Mouse (Mus musculus) liver, embryonic 16.5 days (tissue): ENCODE results near the gene Clrn3. TPM values are rescaled to one million over a fixed set of nuclear protein-coding genes. Genes with fewer than 3 reads are reported as not detected.

Source experiments
- ATAC-seq: fragments of 200-750 bp; cut with Nextera tagmentation; 2 replicates; pipeline ENCODE4 v1.8.0; 2017; ENCODE audit warnings: low read depth, mild to moderate bottlenecking, moderate number of reproducible peaks, moderate library complexity
- H3K27ac ChIP-seq: fragments of 300-500 bp; sonication (generic); 2 replicates; pipeline ENCODE4 v1.5.1; 2014; ENCODE audit warnings: mild to moderate bottlenecking, low read length
- H3K27me3 ChIP-seq: fragments of 300-500 bp; sonication (generic); 2 replicates; pipeline ENCODE4 v1.6.1; 2014; ENCODE audit warnings: low read depth, low read length, mixed read lengths; ENCODE audit not compliant: control insufficient read depth, insufficient read depth
- H3K36me3 ChIP-seq: fragments of 300-500 bp; sonication (generic); 2 replicates; pipeline ENCODE4 v1.6.1; 2014; ENCODE audit warnings: mild to moderate bottlenecking; ENCODE audit not compliant: control insufficient read depth, insufficient read depth
- H3K4me1 ChIP-seq: fragments of 300-500 bp; sonication (generic); 2 replicates; pipeline ENCODE4 v1.6.1; 2014; ENCODE audit warnings: low read depth, low read length, mixed read lengths; ENCODE audit not compliant: control insufficient read depth
- H3K4me2 ChIP-seq: fragments of 300-500 bp; sonication (generic); 2 replicates; pipeline ENCODE4 v1.6.1; 2014; ENCODE audit warnings: low read depth, low read length, mixed read lengths
- H3K4me3 ChIP-seq: fragments of 300-500 bp; sonication (generic); 2 replicates; pipeline ENCODE4 v1.5.1; 2014; ENCODE audit warnings: low read depth, mild to moderate bottlenecking, low read length
- H3K9ac ChIP-seq: fragments of 300-500 bp; sonication (generic); 2 replicates; pipeline ENCODE4 v1.6.1; 2014; ENCODE audit warnings: low read depth, low read length
- H3K9me3 ChIP-seq: fragments of 300-500 bp; sonication (generic); replicated peaks from 2 replicates; pipeline ENCODE4 v1.6.1; 2016; ENCODE audit warnings: low read length; ENCODE audit not compliant: control insufficient read depth
- WGBS: fragments of 180-500 bp; shearing (Covaris S2); extraction: QIAGEN DNeasy Blood & Tissue Kit; methylation state at CpG from one replicate; pipeline ENCODE4 v1.1.7; 2014; ENCODE audit not compliant: insufficient replicate concordance; 5-methylcytosine and 5-hydroxymethylcytosine counted together
- polyA plus RNA-seq: library from polyadenylated mRNA; unstranded; fragments of >200 nt; fragmentation: Nextera tagmentation; extraction: Ambion mirVana; gene quantifications from 2 replicates; pipeline ENCODE4 v1.2.1, GENCODE M21; 2015

Clrn3 gene
- polyA plus RNA-seq, 1 experiment from 2014 or later, result 0.13 TPM

DNA sequence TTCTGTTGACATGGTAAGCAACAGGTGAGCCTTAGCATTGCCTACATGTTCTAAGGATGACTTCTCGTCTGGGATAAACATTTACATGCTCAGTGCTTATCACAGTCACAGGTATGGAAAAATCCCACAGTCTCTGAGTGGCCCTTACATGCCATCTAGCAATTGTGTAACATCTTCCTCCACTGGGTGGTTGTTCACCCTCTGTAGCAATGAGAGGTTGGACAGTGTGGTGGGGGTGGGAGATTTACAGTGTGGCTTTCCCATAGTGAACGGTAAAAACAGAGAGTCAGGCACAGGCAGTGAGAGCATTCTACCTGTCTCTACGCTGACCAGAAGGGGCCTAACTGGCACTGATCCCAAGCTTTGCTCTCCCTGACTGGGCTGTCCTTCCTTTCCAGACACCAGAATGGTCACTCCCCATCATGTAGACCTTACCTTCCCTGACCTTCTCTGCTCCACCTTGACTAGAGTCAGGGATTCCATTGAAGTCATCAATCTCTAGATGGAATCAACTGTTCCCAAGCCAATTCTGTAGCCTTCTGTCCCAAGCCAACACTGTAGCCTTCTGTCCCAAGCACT is 1.8 kb downstream of the Clrn3 start:
- H3K4me1 ChIP-seq, result peaks cover 5% of the 10 kb centered on the region
- H3K27ac ChIP-seq, result no peak overlapping the region
- no peak overlapping the region for H3K9ac ChIP-seq
- H3K36me3 ChIP-seq, result no peaks in the 10 kb centered on the region
- ATAC-seq, result no peak
- no peaks in the 10 kb centered on the region for H3K27me3 ChIP-seq
- no peak overlapping the region for H3K4me3 ChIP-seq
- H3K9me3 ChIP-seq, result no peaks in the 10 kb centered on the region
- no peak overlapping the region for H3K4me2 ChIP-seq
- WGBS, result 46% methylated on average over 3 of the region's 3 CpGs

DNA sequence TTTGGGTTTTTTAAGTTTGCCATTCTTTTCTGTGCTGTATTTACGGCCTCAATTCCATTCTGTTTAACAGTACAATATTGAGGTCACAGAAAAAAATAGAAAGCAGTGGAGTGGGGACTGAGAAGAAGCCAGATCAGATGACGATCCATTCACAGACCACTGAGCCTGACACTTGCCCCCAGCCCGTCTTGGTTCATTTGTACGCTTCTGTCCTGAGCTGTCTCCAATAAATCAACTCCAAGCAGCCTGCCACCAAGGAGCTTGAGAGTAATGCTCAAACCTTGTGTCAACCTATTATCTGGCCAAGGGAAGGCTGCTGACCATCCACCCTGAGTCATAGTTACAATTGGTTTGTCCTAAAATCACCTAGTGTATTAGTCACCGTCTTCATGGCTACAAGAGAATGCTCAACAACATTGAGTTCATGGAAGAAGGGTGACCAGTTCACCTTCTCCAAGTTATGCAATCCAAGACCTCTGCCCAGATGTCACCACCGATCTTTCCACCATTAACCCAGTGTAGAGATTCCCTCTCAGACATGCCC is 4.0 kb downstream of the Clrn3 start:
- H3K36me3 ChIP-seq, result no peaks in the 10 kb centered on the region
- H3K9me3 ChIP-seq, result no peaks in the 10 kb centered on the region
- H3K27me3 ChIP-seq, result no peaks in the 10 kb centered on the region
- 70% methylated on average over 6 of the region's 6 CpGs for WGBS
- H3K27ac ChIP-seq, result no peak overlapping the region
- peaks cover 5% of the 10 kb centered on the region for H3K4me1 ChIP-seq
- H3K4me2 ChIP-seq, result no peak overlapping the region
- H3K9ac ChIP-seq, result no peak overlapping the region
- no peak for ATAC-seq
- no peak overlapping the region for H3K4me3 ChIP-seq

DNA sequence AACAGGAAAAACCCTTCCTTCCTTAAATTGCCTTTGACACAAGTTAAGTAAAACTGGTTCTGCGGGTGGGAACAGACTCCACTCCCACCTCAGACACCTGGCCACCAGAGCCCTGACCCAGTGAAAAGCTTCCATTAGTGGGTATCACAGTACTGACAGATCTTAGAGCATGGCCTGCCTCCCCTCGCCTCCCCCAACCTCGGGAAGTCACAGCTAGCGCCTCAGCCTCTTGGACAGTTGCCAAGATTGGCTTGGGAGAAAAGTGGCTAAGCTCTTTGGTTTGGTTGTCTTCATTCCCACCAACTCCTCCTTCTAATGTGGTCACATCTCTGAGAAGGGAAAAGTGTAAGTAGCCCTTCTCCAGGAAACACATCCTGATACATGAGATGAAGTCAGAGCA is 4.5 kb downstream of the Clrn3 start:
- ATAC-seq, result no peak
- no peak overlapping the region for H3K4me3 ChIP-seq
- H3K27ac ChIP-seq, result no peak overlapping the region
- H3K27me3 ChIP-seq, result no peaks in the 10 kb centered on the region
- peaks cover 5% of the 10 kb centered on the region for H3K4me1 ChIP-seq
- 23% methylated on average over 4 of the region's 4 CpGs for WGBS
- no peak overlapping the region for H3K9ac ChIP-seq
- no peak overlapping the region for H3K4me2 ChIP-seq
- no peaks in the 10 kb centered on the region for H3K36me3 ChIP-seq
- no peaks in the 10 kb centered on the region for H3K9me3 ChIP-seq

DNA sequence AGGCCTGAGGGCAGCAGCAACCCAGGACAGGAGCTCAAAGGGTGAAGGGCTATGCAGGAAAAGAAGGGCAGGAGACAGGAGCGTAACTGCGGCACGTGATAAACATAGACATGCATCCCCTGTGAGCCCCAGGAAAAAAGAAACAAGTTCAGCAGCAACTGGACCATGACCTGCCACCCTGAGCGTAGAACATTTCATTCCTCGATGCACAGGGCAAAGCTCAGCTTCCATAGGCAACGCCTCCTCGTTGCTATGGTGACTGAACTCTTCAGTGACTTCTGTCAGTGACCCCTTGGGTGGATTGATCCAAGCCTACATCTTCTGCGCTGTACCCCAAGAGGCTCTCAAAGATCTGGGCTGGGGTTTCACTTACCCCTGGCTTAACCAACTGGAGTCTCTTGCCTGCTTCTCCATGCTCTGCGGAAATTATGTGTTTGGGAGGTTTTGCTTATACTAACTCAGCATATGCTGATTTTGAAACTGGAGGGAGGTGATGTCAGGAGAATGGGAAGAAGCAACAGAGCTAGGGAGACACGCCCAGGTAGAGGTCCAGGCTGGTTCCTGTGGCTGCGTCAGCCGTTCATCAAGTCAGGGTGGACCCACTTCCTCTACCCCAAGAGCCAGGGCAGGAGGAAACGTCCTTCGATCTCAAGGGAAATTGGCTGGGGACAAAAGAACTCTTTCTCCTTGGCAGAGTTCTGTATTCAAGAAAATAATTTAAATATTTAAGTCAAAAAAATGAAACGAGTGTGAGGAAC is 6.5 kb downstream of the Clrn3 start:
- ATAC-seq, result peak; percentile 82
- no peaks in the 10 kb centered on the region for H3K36me3 ChIP-seq
- H3K4me3 ChIP-seq, result no peak overlapping the region
- H3K27ac ChIP-seq, result no peak overlapping the region
- 44% methylated on average over 15 of the region's 15 CpGs for WGBS
- H3K9me3 ChIP-seq, result no peaks in the 10 kb centered on the region
- peaks cover 5% of the 10 kb centered on the region for H3K4me1 ChIP-seq
- H3K27me3 ChIP-seq, result no peaks in the 10 kb centered on the region
- no peak overlapping the region for H3K9ac ChIP-seq
- H3K4me2 ChIP-seq, result no peak overlapping the region; the same call in 1 of the 2 replicates

DNA sequence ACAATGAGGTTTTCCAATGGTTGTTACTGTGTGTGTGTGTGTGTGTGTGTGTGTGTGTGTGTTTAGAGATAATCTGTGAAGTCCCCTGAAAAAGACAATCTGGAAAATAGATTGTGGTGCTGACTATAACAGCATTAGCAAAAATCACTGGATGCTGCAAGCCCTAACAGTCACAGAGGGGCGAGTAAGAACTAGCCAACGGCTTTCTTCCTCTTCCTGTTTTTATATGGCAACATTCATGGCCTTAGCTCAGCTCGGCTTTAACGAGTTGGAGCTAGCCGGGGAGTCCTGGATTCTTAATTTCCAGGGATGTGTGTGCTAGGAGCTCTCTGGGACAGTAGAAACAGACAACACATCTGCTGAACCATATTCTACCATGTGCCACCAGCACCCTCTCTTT is 8.2 kb downstream of the Clrn3 start:
- no peaks in the 10 kb centered on the region for H3K27me3 ChIP-seq
- H3K4me3 ChIP-seq, result no peak overlapping the region
- H3K9ac ChIP-seq, result no peak overlapping the region
- peaks cover 5% of the 10 kb centered on the region for H3K4me1 ChIP-seq
- H3K27ac ChIP-seq, result no peak overlapping the region
- no peaks in the 10 kb centered on the region for H3K36me3 ChIP-seq
- H3K9me3 ChIP-seq, result no peaks in the 10 kb centered on the region
- no peak for ATAC-seq
- H3K4me2 ChIP-seq, result no peak overlapping the region
- WGBS, result 17% methylated on average over 5 of the region's 5 CpGs

DNA sequence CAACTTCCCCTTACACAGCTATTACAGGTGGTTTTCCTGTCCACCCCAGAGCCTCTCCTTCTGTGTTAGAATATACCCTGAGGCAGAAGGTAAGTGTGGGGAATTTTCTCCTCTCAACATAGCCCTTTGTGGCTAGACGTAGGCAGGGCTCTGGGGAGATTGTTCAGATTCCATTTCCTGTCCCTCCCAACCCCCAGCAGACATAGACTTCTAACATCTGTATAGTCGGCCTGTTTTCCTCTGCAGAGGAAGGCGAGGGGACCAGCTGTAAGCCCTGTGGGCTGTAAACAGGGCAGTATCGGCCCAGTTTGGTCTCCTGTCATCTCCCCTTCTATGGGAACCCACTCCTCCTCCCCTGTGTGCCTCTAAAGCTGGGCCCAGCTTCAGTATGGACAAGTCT is 11.3 kb downstream of the Clrn3 start:
- ATAC-seq, result no peak
- Histone ChIP-seq H3K27ac (no peak overlapping the region), H3K36me3 (no peaks in the 10 kb centered on the region), H3K4me2 (no peak overlapping the region), H3K4me1 (peaks cover 5% of the 10 kb centered on the region), H3K4me3 (no peak overlapping the region), H3K9ac (no peak overlapping the region), H3K27me3 (no peaks in the 10 kb centered on the region), H3K9me3 (no peaks in the 10 kb centered on the region)
- 19% methylated on average over 4 of the region's 4 CpGs for WGBS

DNA sequence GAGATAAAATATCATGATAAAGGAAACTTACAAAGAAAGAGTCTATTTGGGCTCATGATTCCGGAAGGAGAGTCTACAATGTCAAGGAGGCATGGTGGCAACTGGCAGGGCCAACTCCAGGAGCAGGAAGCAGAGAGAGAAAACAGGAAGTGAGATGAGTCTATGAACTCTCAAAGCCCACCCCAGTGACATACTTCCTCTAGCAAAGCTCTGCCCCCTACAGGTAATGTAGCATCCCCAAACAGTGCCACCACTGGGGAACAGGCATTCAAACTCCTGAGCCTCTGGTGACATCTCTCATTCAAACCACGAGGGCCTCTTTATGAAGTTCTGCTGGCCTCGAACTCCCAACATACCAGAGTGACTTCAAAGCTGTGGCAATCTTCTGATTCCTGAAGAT is 16.7 kb downstream of the Clrn3 start:
- H3K9ac ChIP-seq, result no peak overlapping the region
- H3K27me3 ChIP-seq, result no peaks in the 10 kb centered on the region
- no peaks in the 10 kb centered on the region for H3K9me3 ChIP-seq
- H3K4me2 ChIP-seq, result no peak overlapping the region
- no peaks in the 10 kb centered on the region for H3K36me3 ChIP-seq
- no peak overlapping the region for H3K27ac ChIP-seq
- 45% methylated on average over 3 of the region's 3 CpGs for WGBS
- no peak overlapping the region for H3K4me3 ChIP-seq
- no peaks in the 10 kb centered on the region for H3K4me1 ChIP-seq
- ATAC-seq, result no peak

DNA sequence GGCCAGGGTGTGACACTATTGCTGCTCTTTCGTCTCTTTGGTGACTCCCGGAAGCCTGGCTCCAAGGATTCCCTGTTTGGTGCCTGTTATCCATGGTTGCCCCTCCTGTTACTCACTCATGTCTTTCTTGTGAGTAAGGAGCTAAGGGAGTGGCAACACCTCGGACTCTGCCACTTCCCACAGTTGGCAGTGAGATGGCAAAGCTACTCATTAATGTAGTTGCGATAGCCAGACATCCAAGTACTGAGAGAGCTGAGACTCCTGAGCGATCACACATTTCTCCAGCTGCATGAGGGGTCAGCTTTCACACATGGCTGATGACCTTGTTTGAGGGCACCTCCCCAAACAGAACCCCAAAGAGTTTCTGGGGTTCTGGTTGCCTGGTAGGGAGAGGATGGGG is 18.0 kb downstream of the Clrn3 start:
- ATAC-seq, result no peak
- no peak overlapping the region for H3K9ac ChIP-seq
- no peak overlapping the region for H3K4me2 ChIP-seq
- H3K9me3 ChIP-seq, result no peaks in the 10 kb centered on the region
- H3K36me3 ChIP-seq, result no peaks in the 10 kb centered on the region
- no peaks in the 10 kb centered on the region for H3K4me1 ChIP-seq
- no peaks in the 10 kb centered on the region for H3K27me3 ChIP-seq
- no peak overlapping the region for H3K27ac ChIP-seq
- 56% methylated on average over 5 of the region's 5 CpGs for WGBS
- H3K4me3 ChIP-seq, result no peak overlapping the region

DNA sequence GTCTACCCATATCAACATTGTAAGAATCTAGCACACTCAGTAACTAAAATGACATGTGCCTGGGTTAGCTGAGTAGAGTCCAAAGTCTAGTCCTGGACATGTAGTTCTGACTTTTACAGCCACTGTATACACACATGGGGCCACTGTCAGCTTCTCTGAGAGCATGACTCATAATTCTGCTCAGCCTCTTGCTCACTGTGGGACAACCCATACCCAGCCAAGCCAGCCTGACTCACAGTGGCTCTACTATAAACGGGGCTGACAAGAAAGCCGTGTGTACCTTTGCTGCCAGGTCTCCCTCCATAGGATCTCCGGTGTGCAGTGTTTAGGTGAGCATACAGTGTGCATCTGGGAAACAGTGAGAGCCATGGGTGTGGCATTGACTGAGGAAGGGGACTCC is 19.2 kb downstream of the Clrn3 start:
- Histone ChIP-seq H3K27me3 (no peaks in the 10 kb centered on the region), H3K36me3 (no peaks in the 10 kb centered on the region), H3K27ac (no peak overlapping the region), H3K9ac (no peak overlapping the region), H3K9me3 (no peaks in the 10 kb centered on the region), H3K4me1 (no peaks in the 10 kb centered on the region), H3K4me2 (no peak overlapping the region), H3K4me3 (no peak overlapping the region)
- 68% methylated on average over 3 of the region's 3 CpGs for WGBS
- peak; percentile 39; the same call in 1 of the 2 replicates for ATAC-seq
